Mouse (Mus musculus): ENCODE results near the gene Bicd2.

Bicd2 gene

DNA sequence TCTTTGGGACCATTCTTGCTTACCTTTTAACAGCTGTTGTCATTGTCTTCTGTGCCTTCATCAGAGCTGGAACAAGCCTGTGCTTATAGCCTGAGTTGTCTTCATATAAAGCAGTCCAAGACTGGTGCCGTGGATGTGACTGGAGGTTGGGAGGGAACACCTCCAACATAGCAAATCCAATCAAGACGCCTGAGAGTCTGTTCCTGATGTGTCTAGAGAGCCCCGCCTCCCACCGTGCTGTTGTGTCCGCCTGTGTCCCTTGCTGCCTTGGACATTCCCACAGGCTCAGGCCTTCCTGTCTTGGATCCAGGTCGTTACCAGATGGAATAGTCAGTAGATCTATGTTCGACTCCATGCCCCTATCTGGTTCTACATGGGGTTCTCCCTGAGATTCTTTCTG lies 14.7 kb downstream of the Bicd2 start:
- in situ Hi-C loops (cut with MboI; ENCODE audit: unreplicated experiment in 2 of 2) = no loop called here

- in situ Hi-C loops (cut with MboI; ENCODE audit: unreplicated experiment in 2 of 2) = no loop called here
Observed at GRCm38 (mm10) chr13:49357367-49358026, 16.1 kb downstream of the Bicd2 start.

DNA sequence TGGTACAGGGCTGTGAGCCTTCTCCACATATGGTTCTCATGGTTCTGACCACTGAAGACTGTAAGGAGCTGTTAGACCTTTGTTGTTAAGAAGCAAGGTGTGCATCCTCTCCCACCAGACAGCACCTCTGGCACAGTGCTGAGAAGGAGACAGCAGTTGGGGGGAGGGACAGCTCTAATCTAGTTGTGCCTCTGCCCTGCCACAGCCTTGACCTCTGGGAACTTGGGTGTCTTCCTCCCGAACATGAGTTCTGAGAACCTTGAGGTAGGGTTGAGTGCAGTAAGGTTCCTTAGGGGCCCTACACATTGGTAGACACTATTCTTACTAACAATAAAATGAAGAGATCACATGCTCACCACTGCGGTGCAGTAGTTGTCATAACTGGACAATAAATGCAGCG lies 16.8 kb downstream of the Bicd2 start:
- in situ Hi-C loops (cut with MboI; ENCODE audit: unreplicated experiment in 2 of 2) = no loop called here

GRCm38 (mm10) chr13:49360906-49361406 lies 19.6 kb downstream of the Bicd2 start:
- in situ Hi-C loops (cut with MboI; ENCODE audit: unreplicated experiment in 2 of 2) = no loop called here

- in situ Hi-C loops (cut with MboI; ENCODE audit: unreplicated experiment in 2 of 2) = no loop called here
Observed at GRCm38 (mm10) chr13:49362364-49362763, 21.0 kb downstream of the Bicd2 start.

DNA sequence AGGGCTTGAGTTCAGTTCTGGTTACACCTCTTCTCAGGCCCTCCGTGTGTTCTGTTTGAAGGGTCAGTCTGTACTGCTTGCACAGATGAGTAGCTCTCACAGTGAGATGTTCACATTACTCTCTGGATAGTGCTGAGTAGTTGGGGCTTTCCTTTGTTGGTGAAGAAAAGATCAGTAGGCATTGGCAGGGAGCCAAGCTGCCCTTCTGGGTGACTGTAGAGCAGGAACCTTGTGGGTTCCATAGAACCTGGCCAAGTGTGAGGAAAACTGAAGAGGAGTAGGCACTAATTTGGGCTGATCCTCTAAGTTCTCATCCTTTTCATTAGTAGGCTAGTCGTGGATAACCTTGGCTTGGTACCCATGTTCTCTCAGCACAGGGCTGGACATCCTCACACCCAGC lies 21.4 kb downstream of the Bicd2 start:
- in situ Hi-C loops (cut with MboI; ENCODE audit: unreplicated experiment in 2 of 2) = no loop called here

DNA sequence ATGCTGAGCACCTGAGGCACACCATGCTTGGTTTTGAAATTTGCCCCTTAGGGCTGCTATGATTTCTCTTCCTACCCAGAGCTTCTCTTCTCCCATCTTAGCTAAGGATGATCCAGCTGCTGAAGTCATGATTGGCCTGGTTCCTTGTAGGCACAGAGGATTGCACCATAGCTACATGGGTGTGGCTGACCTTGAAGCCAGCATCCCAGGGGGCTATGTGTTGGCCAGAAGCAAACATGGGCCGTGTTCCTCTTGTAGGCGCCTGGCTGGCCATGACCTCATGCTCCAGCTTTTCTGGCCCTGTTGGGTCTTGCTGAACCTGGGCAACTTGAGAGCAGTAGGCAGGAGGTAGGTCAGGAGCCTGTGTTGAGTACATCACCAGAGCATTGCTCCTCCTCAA lies 23.3 kb downstream of the Bicd2 start:
- in situ Hi-C loops (cut with MboI; ENCODE audit: unreplicated experiment in 2 of 2) = no loop called here

DNA sequence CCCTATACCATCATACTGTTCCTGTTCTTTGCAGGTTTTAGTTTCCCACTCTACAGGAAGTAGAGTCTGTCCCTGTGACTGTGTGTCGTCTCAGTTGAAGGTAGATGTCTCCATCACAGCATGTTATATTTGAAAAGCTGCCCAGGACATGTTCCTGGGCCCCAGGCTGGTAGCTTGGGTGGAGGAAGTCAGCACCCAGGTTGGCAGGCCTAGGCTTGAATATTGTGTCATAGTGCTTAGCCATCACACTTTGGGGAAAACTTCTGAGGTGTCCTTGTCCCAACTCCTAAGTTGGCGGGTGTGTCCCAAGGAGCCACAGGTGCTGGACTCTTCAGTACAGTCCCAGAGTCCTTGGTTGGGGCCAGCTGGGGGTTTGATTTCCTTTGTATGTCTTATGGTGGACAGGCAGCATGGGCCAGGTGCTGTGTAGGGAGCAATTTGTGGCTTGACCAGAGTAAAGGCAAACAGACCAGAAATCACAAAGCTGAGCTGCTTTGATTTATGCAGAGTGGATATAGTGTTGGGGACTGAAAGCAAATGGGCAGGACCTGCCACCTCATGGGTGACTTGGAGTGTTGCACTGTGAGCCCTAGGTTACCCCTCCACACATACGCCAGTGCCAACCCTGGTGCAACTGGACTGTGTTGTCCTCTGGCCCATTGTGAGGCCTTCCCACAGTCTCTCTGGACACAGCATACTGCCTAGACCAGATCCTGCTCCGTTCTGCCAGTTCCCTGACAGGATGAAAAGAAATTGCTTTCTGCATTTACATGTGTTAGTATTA lies 26.5 kb downstream of the Bicd2 start:
- in situ Hi-C loops (cut with MboI; ENCODE audit: unreplicated experiment in 2 of 2) = no loop called here

DNA sequence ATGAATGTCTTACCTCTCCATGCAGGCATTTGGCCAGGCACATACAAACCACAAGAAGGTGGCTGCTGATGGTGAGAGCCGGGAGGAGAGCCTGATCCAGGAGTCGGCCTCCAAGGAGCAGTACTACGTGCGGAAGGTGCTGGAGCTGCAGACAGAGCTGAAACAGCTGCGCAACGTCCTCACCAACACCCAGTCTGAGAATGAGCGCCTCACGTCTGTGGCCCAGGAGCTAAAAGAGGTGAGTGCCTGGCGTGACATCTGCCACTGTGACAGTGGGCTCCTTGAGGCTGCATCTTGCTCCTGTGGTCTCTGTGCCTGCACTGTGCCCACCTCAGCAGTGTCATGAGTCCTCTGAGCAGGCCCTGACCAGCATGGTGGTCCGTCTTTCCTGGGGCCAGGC lies 28.0 kb downstream of the Bicd2 start:
- in situ Hi-C loops (cut with MboI; ENCODE audit: unreplicated experiment in 2 of 2) = no loop called here

DNA sequence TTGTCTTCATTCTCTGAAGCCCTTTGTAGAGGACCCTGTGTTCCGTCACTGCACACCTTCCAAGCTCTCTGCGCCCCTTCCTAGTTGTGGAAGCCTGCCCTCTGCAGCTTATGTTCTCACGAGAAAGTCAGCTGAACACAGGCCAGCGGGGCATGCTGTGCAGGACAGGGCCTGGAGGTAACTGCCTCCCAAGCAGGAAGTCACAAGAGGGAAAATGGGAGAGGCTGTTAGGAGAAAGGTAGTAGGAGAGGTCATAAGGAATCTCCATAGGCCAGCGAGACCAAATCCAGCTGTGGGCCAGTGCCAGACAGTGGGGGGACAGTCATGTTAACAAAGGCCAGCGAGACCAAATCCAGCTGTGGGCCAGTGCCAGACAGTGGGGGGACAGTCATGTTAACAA lies 28.8 kb downstream of the Bicd2 start:
- in situ Hi-C loops (cut with MboI; ENCODE audit: unreplicated experiment in 2 of 2) = loop anchor here in 1 of 2 experiments (10.0 kb wide), 1 partner anchor 145 kb away; no protein-coding TSS in a partner anchor

GRCm38 (mm10) chr13:49370916-49371315 lies 29.5 kb downstream of the Bicd2 start:
- in situ Hi-C loops (cut with MboI; ENCODE audit: unreplicated experiment in 2 of 2) = loop anchor here in 1 of 2 experiments (10.0 kb wide), 1 partner anchor 146 kb away; no protein-coding TSS in a partner anchor

- in situ Hi-C loops (cut with MboI; ENCODE audit: unreplicated experiment in 2 of 2) = loop anchor here in 1 of 2 experiments (10.0 kb wide), 1 partner anchor 147 kb away; no protein-coding TSS in a partner anchor
Observed at GRCm38 (mm10) chr13:49371428-49371899, 30.1 kb downstream of the Bicd2 start.

GRCm38 (mm10) chr13:49372370-49373060 lies 31.1 kb downstream of the Bicd2 start:
- in situ Hi-C loops (cut with MboI; ENCODE audit: unreplicated experiment in 2 of 2) = loop anchor here in 1 of 2 experiments (10.0 kb wide), 1 partner anchor 148 kb away; no protein-coding TSS in a partner anchor

DNA sequence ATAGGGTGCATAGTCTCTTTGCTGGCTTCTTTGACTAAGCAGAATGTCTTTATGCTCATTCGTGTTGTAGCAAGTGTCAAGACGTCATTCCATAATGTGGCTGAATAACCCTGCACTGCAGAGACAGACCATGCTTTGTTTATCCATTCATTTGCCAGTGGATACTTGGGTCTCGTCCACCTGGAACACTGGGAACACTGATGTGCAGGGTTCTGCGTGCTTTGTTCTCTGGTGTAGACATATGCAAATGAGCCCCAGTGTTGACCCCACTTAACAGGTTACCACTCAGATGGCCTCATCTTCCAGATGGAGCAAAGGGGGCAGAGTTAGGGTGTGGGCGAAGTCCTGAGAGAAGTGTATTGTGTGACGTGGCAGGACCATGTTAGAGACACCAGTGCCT lies 32.9 kb downstream of the Bicd2 start:
- in situ Hi-C loops (cut with MboI; ENCODE audit: unreplicated experiment in 2 of 2) = loop anchor here in 1 of 2 experiments (10.0 kb wide), 1 partner anchor 150 kb away; no protein-coding TSS in a partner anchor

- in situ Hi-C loops (cut with MboI; ENCODE audit: unreplicated experiment in 2 of 2) = loop anchor here (5.0 to 10.0 kb wide), 3 partner anchors 47 to 150 kb away; partner anchors contain the start of gene Fgd3 (in 1 of the 2)
Observed at GRCm38 (mm10) chr13:49374730-49375129, 33.3 kb downstream of the Bicd2 start.

- in situ Hi-C loops (cut with MboI; ENCODE audit: unreplicated experiment in 2 of 2) = loop anchor here (5.0 to 10.0 kb wide), 3 partner anchors 50 to 153 kb away; partner anchors contain the start of gene Fgd3 (in 1 of the 2)
Observed at GRCm38 (mm10) chr13:49377608-49378007, 36.2 kb downstream of the Bicd2 start.

- in situ Hi-C loops (cut with MboI; ENCODE audit: unreplicated experiment in 2 of 2) = loop anchor here (5.0 to 10.0 kb wide), 3 partner anchors 52 to 154 kb away; partner anchors contain the start of gene Fgd3 (in 1 of the 2)
Observed at GRCm38 (mm10) chr13:49379301-49379700, 37.9 kb downstream of the Bicd2 start.

DNA sequence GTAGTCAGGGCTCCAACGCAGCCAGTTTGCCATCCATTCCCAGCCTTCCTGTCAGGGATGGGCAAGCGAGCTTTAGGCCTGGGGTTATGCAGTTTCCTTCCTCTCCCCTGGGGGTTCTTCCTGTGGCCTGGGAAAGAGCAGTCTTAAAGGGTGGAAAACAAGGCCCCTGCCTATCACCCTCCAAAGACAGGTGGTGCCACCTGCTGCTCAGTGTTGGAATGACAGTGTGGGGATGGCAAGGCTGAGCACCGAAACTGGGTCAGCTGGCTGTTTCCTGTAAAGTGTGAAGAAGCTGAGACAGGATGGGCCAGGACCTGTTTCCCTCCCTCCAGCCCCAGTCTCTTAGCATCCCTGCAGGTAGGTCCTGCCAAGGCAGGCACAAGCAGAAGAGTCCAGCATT lies 39.8 kb downstream of the Bicd2 start:
- in situ Hi-C loops (cut with MboI; ENCODE audit: unreplicated experiment in 2 of 2) = no loop called here

- in situ Hi-C loops (cut with MboI; ENCODE audit: unreplicated experiment in 2 of 2) = no loop called here
Observed at GRCm38 (mm10) chr13:49382997-49383396, 41.6 kb downstream of the Bicd2 start.

DNA sequence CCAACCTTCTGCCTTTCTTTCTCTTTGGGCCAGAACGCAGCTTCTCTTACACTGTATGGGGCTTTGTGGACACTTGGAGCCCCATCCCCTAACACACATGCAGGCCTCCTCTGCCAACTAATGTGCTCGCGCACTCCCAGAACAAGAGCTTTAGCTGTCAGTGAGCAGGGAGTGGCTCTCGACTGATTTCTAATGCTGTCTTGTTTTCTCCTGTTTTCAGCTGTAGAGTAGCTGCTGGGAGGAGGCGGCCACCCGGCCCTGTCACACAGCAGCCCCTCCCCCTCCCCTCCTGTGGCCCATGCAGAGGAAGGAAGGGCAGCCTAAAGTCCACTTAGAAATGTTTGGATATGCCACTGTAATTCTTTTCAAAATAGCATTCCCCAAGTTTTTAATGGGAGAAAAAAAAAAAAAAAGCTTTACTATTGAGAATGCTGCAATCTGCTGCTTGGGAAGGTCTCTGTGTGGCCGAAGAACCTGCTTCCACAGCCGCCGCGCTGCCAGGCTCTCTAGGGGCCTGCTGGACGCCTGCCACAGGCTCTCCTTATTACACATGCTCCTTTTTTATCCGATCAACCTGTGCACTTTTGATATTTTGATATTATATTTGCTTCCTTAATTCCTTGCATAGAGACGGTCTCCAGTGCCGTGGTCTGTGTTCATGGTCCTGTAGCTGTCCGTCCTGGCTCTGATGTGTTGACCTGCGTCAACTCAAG lies 43.5 kb downstream of the Bicd2 start:
- in situ Hi-C loops (cut with MboI; ENCODE audit: unreplicated experiment in 2 of 2) = no loop called here
